Mouse (Mus musculus) megakaryocyte, embryonic 14.5 days (primary cell): ENCODE results near the gene Gm5431. TPM values are rescaled to one million over a fixed set of nuclear protein-coding genes. Genes with fewer than 3 reads are reported as not detected.

Experiments
- H3K27me3 ChIP-seq: replicated peaks from 2 replicates; pipeline ENCODE3; 2012; ENCODE audit warnings: inconsistent platforms
- H3K36me3 ChIP-seq: replicated peaks from 2 replicates; pipeline ENCODE3; 2012; ENCODE audit warnings: low read length, inconsistent platforms, mixed read lengths
- H3K4me1 ChIP-seq: 2 replicates; pipeline ENCODE4 v1.6.1; 2012; ENCODE audit warnings: inconsistent platforms
- H3K4me3 ChIP-seq: replicated peaks from 2 replicates; pipeline ENCODE3; 2012; ENCODE audit warnings: moderate library complexity, mild to moderate bottlenecking, inconsistent platforms
- H3K9me3 ChIP-seq: 2 replicates; pipeline ENCODE4 v1.6.1; 2012; ENCODE audit warnings: inconsistent platforms
- FLI1 ChIP-seq: IDR thresholded peaks from 2 replicates; pipeline ENCODE4 v1.6.1; 2012; ENCODE audit warnings: low read length, inconsistent platforms, mixed read lengths
- GATA1 ChIP-seq: IDR thresholded peaks from 3 replicates; pipeline ENCODE4 v1.6.1; 2012; ENCODE audit warnings: mixed read lengths, low read length, inconsistent platforms, borderline replicate concordance
- polyA plus RNA-seq: library from polyadenylated mRNA; stranded (reverse); fragments of >175 nt; gene quantifications from 2 replicates; pipeline ENCODE4 v1.2.3, GENCODE M21; 2012; ENCODE audit warnings: low replicate concordance; ENCODE audit not compliant: insufficient read depth

Gene Gm5431
- polyA plus RNA-seq, 1 experiment = 0.45 TPM

GRCm38 (mm10) chr11:48869380-48870110 lies 32.5 kb downstream of the Gm5431 start:
- Histone ChIP-seq H3K4me1 (peaks cover 61% of the 10 kb centered on the region), H3K36me3 (peaks cover 36% of the 10 kb centered on the region), H3K4me3 (peak overlapping the region; percentile 96), H3K9me3 (no peaks in the 10 kb centered on the region), H3K27me3 (no peaks in the 10 kb centered on the region)
- no peak for TF ChIP-seq GATA1
- no peak for TF ChIP-seq FLI1

GRCm38 (mm10) chr11:48866481-48866880 lies 35.5 kb downstream of the Gm5431 start:
- TF ChIP-seq GATA1 (no peak), FLI1 (no peak)
- Histone ChIP-seq H3K9me3 (no peaks in the 10 kb centered on the region), H3K4me3 (no peak overlapping the region), H3K4me1 (peaks cover 43% of the 10 kb centered on the region), H3K27me3 (no peaks in the 10 kb centered on the region), H3K36me3 (peaks cover 50% of the 10 kb centered on the region)

- Histone ChIP-seq H3K27me3 (no peaks in the 10 kb centered on the region), H3K4me1 (peaks cover 33% of the 10 kb centered on the region), H3K9me3 (no peaks in the 10 kb centered on the region), H3K36me3 (peaks cover 50% of the 10 kb centered on the region), H3K4me3 (no peak overlapping the region)
- no peak for TF ChIP-seq GATA1
- TF ChIP-seq FLI1 = no peak
These were observed 38.2 kb downstream of the Gm5431 start for GRCm38 (mm10) chr11:48863808-48864207.

- no peak for TF ChIP-seq FLI1
- no peak for TF ChIP-seq GATA1
- H3K27me3 ChIP-seq = no peaks in the 10 kb centered on the region
- no peaks in the 10 kb centered on the region for H3K9me3 ChIP-seq
- H3K36me3 ChIP-seq = peaks cover 45% of the 10 kb centered on the region
- H3K4me3 ChIP-seq = no peak overlapping the region
- peaks cover 35% of the 10 kb centered on the region for H3K4me1 ChIP-seq
These were observed 39.2 kb downstream of the Gm5431 start for GRCm38 (mm10) chr11:48862784-48863319.

- TF ChIP-seq FLI1 = no peak
- TF ChIP-seq GATA1 = no peak
- Histone ChIP-seq H3K36me3 (peaks cover 9% of the 10 kb centered on the region), H3K4me1 (peaks cover 39% of the 10 kb centered on the region), H3K9me3 (no peaks in the 10 kb centered on the region), H3K27me3 (no peaks in the 10 kb centered on the region), H3K4me3 (peak overlapping the region; percentile 95)
These were observed 43.0 kb downstream of the Gm5431 start for GRCm38 (mm10) chr11:48859014-48859413.

- Histone ChIP-seq H3K4me3 (peak overlapping the region; percentile 95), H3K4me1 (peaks cover 56% of the 10 kb centered on the region), H3K27me3 (peaks cover 6% of the 10 kb centered on the region), H3K9me3 (peaks cover 8% of the 10 kb centered on the region), H3K36me3 (peaks cover 8% of the 10 kb centered on the region)
- no peak for TF ChIP-seq FLI1
- TF ChIP-seq GATA1 = no peak
These were observed 48.4 kb downstream of the Gm5431 start for GRCm38 (mm10) chr11:48853474-48854180.

- H3K36me3 ChIP-seq = peaks cover 8% of the 10 kb centered on the region
- no peak for TF ChIP-seq GATA1
- no peak for TF ChIP-seq FLI1
- H3K9me3 ChIP-seq = peaks cover 8% of the 10 kb centered on the region
- peak overlapping the region; percentile 95 for H3K4me3 ChIP-seq
- peaks cover 9% of the 10 kb centered on the region for H3K27me3 ChIP-seq
- H3K4me1 ChIP-seq = peaks cover 56% of the 10 kb centered on the region
These were observed 49.2 kb downstream of the Gm5431 start for GRCm38 (mm10) chr11:48852624-48853473.

- peaks cover 59% of the 10 kb centered on the region for H3K4me1 ChIP-seq
- TF ChIP-seq FLI1 (no peak), GATA1 (no peak)
- peaks cover 9% of the 10 kb centered on the region for H3K27me3 ChIP-seq
- H3K4me3 ChIP-seq = peak overlapping the region; percentile 95
- H3K36me3 ChIP-seq = peaks cover 8% of the 10 kb centered on the region
- peaks cover 8% of the 10 kb centered on the region for H3K9me3 ChIP-seq
These were observed 49.8 kb downstream of the Gm5431 start for GRCm38 (mm10) chr11:48852190-48852589.

GRCm38 (mm10) chr11:48851270-48851995 lies 50.6 kb downstream of the Gm5431 start:
- no peak for TF ChIP-seq FLI1
- no peak for TF ChIP-seq GATA1
- peak overlapping the region; percentile 38 for H3K4me3 ChIP-seq

More at GRCm38 (mm10) chr11:48851270-48851995, 50.6 kb downstream of the Gm5431 start:
- Histone ChIP-seq H3K4me1 (peaks cover 62% of the 10 kb centered on the region), H3K36me3 (peaks cover 8% of the 10 kb centered on the region), H3K27me3 (peaks cover 9% of the 10 kb centered on the region), H3K9me3 (peaks cover 8% of the 10 kb centered on the region)
